Mouse (Mus musculus): Measurements from ENCODE around the gene Dpp6. TPM values are rescaled to one million over a fixed set of nuclear protein-coding genes. Genes with fewer than 3 reads are reported as not detected.

Dpp6 gene
- polyA plus RNA-seq, 1 experiment = 8.2 TPM

GRCm38 (mm10) chr5:27677247-27677666, 860.3 kb downstream of the Dpp6 start:
- no peak for DNase-seq (ENCODE audit: low read depth)

DNA sequence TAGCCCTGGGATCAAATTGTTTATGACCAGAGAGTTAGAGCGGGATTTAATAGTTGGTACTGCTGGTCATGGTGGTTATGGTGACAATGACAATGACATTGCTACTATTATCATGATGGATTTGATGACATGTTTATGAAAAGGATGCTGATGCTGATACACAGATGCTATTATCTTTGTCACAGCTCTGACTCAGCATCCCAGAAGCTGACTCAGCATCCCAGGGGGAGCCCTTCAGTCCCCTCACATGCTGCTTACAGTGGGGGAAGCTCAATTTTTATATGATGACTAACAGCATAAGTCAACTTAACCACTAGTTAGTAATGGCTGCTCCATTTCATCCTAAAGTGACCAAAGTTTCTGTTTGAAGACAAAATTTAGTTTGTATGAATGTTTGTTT, 862.1 kb downstream of the Dpp6 start:
- DNase-seq (ENCODE audit: low read depth) = no peak

- DNase-seq (ENCODE audit: low read depth) = no peak
Measured at GRCm38 (mm10) chr5:27680476-27680875, 863.5 kb downstream of the Dpp6 start.

DNA sequence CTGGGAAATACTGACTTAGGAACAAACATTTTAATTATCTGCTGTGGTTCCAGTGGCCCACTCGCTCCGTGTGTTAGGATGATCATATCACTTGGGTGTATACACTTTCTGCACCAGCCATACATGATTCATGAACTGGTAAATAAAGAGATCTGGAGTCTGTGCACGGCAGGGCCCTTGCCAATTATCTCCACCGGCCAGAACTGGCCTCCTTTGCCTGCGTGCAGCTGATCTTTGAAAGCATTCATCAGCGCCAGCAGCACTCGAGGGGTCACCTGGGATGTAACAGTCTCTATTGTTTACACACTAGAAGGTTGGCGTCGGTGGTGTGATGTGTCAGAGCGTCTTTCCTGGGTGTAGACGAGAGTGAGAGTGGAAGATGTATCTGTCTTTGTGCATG, 868.2 kb downstream of the Dpp6 start:
- no peak for DNase-seq (ENCODE audit: low read depth)

GRCm38 (mm10) chr5:27685923-27686322, 868.9 kb downstream of the Dpp6 start:
- DNase-seq (ENCODE audit: low read depth) = no peak

- no peak for DNase-seq (ENCODE audit: low read depth)
Measured at GRCm38 (mm10) chr5:27687311-27687710, 870.3 kb downstream of the Dpp6 start.

DNA sequence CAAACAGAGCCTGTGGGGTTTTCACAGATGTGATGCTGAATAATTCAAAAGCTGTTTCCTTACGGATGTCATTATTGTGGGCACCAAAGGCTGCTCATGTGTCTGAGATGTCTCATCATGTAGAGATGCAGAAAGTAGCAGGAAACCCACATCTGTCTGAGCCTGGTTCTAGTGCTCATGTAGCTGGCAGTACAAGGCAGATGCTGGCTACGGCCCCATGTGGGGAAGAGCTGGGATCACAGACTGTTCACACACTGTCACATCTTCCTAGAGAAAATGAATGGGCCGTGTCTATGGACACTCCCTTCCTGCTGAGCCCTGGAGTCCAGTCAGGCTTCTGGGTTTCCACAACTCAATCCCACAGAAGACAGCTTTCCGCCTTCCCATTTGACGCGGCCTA, 885.5 kb downstream of the Dpp6 start:
- DNase-seq (ENCODE audit: low read depth) = no peak

DNA sequence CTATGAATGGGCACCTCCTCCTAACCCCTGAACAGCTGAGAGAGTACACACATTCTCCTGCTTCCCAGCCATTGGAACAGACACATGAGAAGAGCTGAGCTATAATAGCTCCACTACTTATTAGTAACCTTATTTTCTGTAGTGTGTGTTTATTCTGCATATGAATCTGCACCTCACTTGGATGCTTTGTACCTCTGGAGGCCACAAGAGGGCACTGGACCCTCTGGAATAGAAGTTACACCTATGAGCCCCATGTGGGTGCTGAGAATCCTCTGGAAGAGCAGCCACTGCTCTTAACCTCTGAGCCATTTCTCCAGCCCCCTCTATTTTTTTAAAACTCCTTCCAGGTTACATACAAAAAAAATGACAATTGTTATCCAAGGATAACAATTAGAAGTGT, 888.0 kb downstream of the Dpp6 start:
- no peak for DNase-seq (ENCODE audit: low read depth)

DNA sequence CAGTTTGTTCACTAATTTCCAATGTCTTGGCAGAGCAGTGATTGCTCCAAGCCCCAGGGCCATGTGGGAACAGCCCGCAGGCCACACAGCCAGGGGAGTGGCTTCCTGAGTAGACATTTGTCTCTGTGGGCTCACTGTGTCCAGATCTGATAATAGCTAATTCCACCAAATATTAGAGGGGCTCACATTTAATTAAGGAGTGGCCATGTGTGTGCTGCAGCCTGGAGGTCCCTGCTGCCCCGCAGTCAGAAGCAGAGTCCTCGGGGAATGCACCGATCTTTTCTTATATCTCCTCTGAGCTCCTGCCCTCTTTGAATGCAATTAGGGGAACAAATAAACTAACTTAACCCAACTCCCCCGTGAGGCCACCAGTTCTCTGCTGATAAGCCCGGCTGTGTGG, 889.5 kb downstream of the Dpp6 start:
- DNase-seq (ENCODE audit: low read depth) = no peak

DNA sequence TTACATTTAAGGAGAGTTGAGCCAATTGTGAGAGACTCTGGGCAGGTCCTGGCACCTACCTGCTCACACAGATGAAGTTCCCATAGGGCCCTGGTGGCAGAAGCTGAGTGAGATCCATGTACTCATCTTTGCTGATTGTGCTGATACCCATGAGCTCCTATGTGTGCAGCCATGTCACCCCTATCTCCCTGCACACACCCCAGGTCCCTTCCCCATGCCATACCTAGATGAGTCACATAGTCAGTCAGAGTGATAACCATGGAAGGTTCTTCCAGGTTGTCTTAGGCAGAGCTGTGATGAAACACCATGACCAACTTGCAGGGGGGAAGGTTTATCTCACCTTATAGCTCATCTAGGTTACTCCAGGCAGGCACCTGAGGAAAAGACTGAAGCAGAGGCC, 890.3 kb downstream of the Dpp6 start:
- DNase-seq (ENCODE audit: low read depth) = no peak

DNA sequence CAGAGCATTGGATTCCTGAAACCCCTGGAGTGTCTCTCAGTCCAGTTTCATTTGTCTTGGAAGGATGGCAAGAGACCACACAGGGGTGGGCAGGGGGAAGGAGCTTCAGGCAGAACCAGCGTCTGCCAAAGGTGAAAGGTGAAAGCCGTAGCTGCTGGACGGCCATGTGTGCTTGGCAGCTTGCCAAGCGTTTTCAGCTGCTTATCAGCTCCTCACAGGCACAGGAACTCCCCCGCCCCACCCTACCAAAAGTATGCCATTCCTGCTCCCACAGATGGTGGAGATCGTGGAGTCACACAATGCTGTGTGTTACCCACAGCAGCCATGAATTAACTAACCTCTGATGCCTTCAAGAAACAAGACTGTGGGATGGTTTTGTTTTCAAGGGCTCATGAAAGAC, 891.2 kb downstream of the Dpp6 start:
- DNase-seq (ENCODE audit: low read depth) = no peak

DNA sequence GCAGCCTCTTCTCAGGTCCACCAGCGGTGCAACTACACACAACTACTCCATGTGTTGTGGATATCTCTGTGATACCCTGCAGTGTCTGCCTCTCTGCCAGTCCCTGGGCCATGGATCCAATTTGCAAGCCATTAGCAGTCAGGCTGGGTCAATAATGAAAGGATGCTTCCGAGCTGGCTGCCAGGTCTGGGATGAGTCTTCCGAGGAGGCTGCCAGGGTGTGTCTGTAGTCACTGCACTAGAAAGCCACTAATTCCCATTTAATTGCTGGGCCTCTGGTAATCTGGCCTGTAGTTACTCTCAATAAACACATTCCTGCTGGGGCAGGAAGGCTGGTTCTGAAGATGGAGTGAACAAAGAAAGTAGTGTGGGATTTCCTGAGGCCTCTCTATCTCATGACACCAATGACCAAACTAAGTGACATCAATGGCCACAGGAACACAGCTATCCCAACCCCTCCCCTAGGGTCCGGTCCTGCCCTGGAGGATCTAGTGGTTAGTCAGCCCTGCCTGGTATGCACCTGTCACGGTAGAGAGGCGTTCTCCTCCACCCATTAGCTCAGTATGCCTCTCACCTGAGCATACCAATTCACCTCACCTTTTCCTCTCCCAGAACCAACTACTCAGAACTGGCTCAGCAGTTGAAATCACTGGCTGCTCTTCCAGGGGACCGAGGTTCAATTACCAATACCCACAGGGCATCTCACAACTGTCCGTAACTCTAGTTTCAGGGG, 894.6 kb downstream of the Dpp6 start:
- no peak for DNase-seq (ENCODE audit: low read depth)

- DNase-seq (ENCODE audit: low read depth) = no peak
Measured at GRCm38 (mm10) chr5:27714356-27714755, 897.4 kb downstream of the Dpp6 start.

DNA sequence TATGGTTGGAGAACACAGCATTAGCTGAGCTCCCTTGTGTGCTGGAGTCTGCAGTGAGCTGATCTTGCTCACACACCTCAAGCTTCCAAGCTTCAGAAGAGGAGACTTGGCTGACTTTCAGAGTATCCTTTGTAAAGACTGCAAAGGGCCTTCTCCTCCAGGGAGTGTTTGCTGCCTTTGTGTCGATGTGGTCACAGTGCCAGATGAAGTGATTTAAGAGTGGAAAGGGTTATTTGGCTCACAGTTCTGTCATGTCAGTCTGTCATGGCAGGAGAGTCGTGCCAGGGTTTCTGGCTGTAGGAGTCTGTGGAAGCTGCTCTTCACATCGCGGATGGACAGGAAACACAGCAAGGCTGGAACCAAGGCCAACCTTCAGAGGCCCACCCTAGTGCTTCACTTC, 899.0 kb downstream of the Dpp6 start:
- DNase-seq (ENCODE audit: low read depth) = no peak

DNA sequence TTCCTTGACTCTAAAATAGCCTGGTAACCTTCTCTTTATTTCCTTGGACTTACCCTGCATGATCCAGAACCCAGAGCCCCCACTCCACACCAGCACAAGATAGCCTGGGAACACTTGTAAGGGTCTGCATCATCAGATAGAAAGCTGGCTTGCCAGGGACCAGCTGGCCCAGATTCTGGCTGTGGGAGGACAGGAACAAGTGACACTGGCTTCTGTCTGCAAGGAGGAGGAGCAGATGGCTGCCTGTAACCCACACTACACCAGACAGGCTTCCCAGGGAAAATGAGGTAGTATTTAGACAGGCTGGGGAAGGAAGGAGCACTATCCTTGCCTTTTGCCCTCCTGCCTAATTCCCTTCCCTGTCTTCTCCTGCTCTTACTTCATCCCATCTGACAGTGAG, 900.3 kb downstream of the Dpp6 start:
- DNase-seq (ENCODE audit: low read depth) = no peak

- no peak for DNase-seq (ENCODE audit: low read depth)
Measured at GRCm38 (mm10) chr5:27719311-27719710, 902.3 kb downstream of the Dpp6 start.

GRCm38 (mm10) chr5:27724460-27724859, 907.5 kb downstream of the Dpp6 start:
- no peak for DNase-seq (ENCODE audit: low read depth)

GRCm38 (mm10) chr5:27730666-27731065, 913.7 kb downstream of the Dpp6 start:
- no peak for DNase-seq (ENCODE audit: low read depth)

DNA sequence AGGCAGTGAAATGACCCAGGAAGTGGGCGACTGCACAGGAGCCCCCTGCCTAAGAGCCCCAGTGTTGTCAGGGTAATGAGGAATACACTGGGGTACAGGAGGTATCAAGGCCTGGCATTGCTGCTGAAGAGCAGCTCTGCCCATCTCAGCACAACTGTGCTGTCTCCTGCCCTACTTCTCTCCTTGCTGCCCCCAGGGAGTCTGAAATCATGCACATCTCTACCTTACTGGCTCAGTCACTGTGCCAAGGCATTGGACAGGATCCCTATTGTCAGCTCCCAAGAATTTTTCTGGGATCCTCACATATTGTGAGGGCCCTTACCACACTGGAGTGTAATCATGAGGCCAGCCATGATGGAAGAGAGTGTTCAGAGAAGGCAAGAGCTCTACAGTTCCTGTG, 914.4 kb downstream of the Dpp6 start:
- DNase-seq (ENCODE audit: low read depth) = no peak

DNA sequence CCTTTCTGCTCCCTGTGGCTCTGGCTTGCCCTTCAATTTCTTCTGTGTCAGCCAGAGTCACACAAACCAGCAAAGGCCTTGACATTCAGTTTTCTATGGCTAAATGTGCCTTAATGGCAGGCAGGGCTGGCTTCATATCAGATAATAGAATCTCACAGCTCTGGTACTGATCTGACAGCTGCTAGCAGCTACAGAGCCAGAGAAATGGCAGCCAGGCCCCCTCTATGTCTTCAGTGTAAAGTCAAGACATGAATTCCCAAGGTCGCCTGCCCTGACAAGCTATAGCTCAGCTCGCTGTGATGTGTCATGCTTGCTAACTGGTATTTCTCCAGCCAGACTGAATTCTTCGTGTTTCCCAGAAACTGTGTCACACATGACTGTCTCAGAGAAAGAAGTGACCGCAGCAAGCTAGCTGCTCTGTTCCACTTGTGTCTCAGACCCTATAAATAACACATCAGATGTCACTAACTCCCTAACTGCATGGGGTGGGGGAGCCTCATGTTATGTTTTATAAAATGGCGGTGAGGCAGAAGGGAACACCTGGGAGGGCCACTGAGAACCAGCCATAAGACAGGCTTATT, 915.4 kb downstream of the Dpp6 start:
- no peak for DNase-seq (ENCODE audit: low read depth)

DNA sequence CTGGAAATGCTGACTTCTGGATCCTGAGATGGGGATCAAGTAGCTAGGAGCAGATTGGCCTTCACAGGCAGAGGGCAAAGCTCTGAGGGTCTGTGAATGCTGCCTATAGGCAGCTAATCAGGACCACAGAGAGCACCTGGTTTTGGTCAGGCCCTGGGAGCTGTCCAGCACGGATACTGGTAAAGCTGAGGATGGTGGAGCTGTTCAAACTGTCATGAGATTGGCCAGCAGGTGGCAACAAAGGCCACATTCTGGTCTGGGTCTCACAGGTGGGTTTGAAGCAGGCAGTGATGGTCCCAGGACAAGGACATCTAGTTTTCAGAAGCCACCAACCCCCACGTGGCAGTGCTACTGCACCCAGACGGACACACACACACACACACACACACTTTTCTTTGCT, 920.2 kb downstream of the Dpp6 start:
- DNase-seq (ENCODE audit: low read depth) = no peak

DNA sequence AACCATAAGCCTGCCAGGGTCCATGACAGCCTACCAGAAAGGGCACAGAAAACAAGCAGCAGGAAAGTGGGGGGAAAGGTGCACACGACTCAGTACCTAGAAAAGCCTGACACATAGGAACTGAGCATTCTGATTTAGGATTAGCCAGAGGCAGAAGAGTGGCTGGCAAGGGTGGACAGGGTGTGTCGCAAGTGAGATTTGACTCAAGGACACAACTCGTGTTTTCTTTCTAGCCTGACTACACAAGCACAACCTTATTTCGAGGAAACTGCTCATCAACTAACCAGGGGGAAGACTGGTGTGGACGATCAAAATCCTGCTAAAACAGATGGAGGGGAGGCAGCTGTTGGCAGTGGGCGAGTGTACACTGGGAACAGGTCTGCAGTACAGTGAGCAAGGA, 922.2 kb downstream of the Dpp6 start:
- DNase-seq (ENCODE audit: low read depth) = no peak

DNA sequence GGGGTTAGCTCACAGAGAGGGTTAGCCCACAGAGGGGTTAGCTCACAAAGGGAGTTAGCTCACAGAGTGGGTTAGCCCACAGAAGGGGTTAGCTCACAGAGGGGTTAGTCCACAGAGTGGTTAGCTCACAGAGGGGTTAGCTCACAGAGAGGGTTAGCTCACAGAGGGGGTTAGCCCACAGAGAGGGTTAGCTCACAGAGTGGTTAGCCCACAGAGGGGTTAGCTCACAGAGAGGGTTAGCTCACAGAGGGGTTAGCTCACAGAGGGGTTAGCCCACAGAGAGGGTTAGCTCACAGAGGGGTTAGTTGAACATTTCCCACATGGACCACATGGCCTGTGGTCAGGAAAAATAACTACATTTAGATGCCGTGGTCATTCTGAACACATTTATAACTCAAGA, 927.9 kb downstream of the Dpp6 start:
- no peak for DNase-seq (ENCODE audit: low read depth)

GRCm38 (mm10) chr5:27765780-27766179, 948.8 kb downstream of the Dpp6 start:
- no peak for DNase-seq (ENCODE audit: low read depth)

Measured in gonadal fat pad, adult 2 months (tissue).